Mouse (Mus musculus): ENCODE results near the gene Tmem121b. TPM values are rescaled to one million over a fixed set of nuclear protein-coding genes. Genes with fewer than 3 reads are reported as not detected.

Gene Tmem121b
- total and polyA plus RNA-seq, 3 experiments = 0.18 TPM; not detected in 2

GRCm38 (mm10) chr6:120491862-120492498, 1.6 kb downstream of the Tmem121b start:
- H3K9ac ChIP-seq (ENCODE audit: control insufficient read depth, low read depth, low read length, poor library complexity, severe bottlenecking) = no peak overlapping the region
- DNase-seq (ENCODE audit: low read depth, low spot score) = no peak
- no peaks in the 10 kb centered on the region for H3K36me3 ChIP-seq (ENCODE audit: control insufficient read depth in 1 of 2, insufficient read depth in 2 of 2, low read length in 2 of 2)
- no peaks in the 10 kb centered on the region for H3K9me3 ChIP-seq (replicated peaks; ENCODE audit: insufficient read depth, low read length)
- H3K4me3 ChIP-seq (ENCODE audit: control insufficient read depth in 1 of 2, insufficient read depth in 1 of 2, low read depth in 2 of 2, low read length in 2 of 2) = no peak overlapping the region
- TF ChIP-seq MYC (IDR thresholded peaks at IDR 0.05; ENCODE audit: low read depth, low read length) (no peak), SIN3A (IDR thresholded peaks at IDR 0.05; ENCODE audit: low read length) (no peak), RAD21 (IDR thresholded peaks at IDR 0.05; ENCODE audit: low read depth, low read length) (no peak), MAFK (IDR thresholded peaks at IDR 0.05; ENCODE audit: borderline replicate concordance, low read depth, low read length) (no peak), JUND (IDR thresholded peaks at IDR 0.05; ENCODE audit: low read depth, low read length) (no peak), CTCF (IDR thresholded peaks at IDR 0.05 in 2 of 3, conservative IDR thresholded peaks at IDR 0.05 in 1 of 3; ENCODE audit: control insufficient read depth in 1 of 3, insufficient read depth in 1 of 3, low read depth in 2 of 3, low read length in 3 of 3, poor library complexity in 1 of 3, severe bottlenecking in 1 of 3) (no peak), ZKSCAN1 (IDR thresholded peaks at IDR 0.05; ENCODE audit: low read depth, low read length) (no peak), TBP (IDR thresholded peaks at IDR 0.05; ENCODE audit: low read depth, low read length) (no peak), UBTF (IDR thresholded peaks at IDR 0.05; ENCODE audit: borderline replicate concordance, insufficient read depth, low read depth, low read length) (no peak), TAL1 (IDR thresholded peaks at IDR 0.05; ENCODE audit: low read length) (no peak), ZMIZ1 (IDR thresholded peaks at IDR 0.05; ENCODE audit: low read depth, low read length) (no peak), MYB (IDR thresholded peaks at IDR 0.05; ENCODE audit: low read depth, low read length) (no peak), TCF12 (IDR thresholded peaks at IDR 0.05; ENCODE audit: low read depth, low read length) (no peak), KAT2A (conservative IDR thresholded peaks at IDR 0.05; ENCODE audit: low read depth, low read length) (no peak), NELFE (IDR thresholded peaks at IDR 0.05; ENCODE audit: low read depth, low read length) (no peak), ELF1 (IDR thresholded peaks at IDR 0.05; ENCODE audit: low read depth, low read length) (no peak), MAZ (IDR thresholded peaks at IDR 0.05; ENCODE audit: low read depth, low read length) (no peak)
- H3K27ac ChIP-seq (ENCODE audit: control insufficient read depth, low read depth, low read length) = no peak overlapping the region
- H3K27me3 ChIP-seq (ENCODE audit: control insufficient read depth in 1 of 2, insufficient read depth in 2 of 2, low read length in 2 of 2) = peaks cover 0 to 14% of the 10 kb centered on the region in 2 experiments; a peak in 3 of 4 replicates
- H3K4me1 ChIP-seq (ENCODE audit: control insufficient read depth in 1 of 2, insufficient read depth in 2 of 2, low read length in 2 of 2) = peaks cover 0 to 2% of the 10 kb centered on the region in 2 experiments; a peak in 1 of 4 replicates
- H3K79me2 ChIP-seq (ENCODE audit: control insufficient read depth, insufficient read depth, low read length, poor library complexity) = no peaks in the 10 kb centered on the region

DNA sequence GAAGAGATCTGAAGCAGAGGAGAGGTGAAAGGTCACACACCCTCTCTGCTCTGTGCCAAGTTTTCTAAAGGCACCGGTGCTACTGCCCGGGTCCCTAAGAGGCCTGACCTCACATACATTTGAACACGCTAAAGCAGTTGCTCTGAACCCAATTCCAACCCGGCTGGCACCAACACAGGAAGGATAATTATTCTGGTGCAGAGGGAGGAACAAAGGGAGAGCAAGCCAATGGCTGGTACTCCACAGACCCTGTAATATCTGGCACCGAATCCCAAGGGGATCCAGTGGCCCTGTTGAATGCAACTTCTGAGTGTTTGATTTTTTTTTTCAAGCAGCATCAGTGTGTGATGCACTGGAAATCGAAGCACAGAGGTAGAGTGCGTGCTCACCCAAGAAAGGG, 2.5 kb downstream of the Tmem121b start:
- TF ChIP-seq USF2 (IDR thresholded peaks at IDR 0.05; ENCODE audit: borderline replicate concordance in 1 of 2, insufficient read depth in 1 of 2, low read depth in 1 of 2, low read length in 2 of 2) (no peak), BHLHE40 (IDR thresholded peaks at IDR 0.05; ENCODE audit: borderline replicate concordance, low read depth, low read length) (no peak), CTCF (IDR thresholded peaks at IDR 0.05 in 2 of 3, conservative IDR thresholded peaks at IDR 0.05 in 1 of 3; ENCODE audit: control insufficient read depth in 1 of 3, insufficient read depth in 1 of 3, low read depth in 2 of 3, low read length in 3 of 3, poor library complexity in 1 of 3, severe bottlenecking in 1 of 3) (no peak), TCF12 (IDR thresholded peaks at IDR 0.05; ENCODE audit: low read depth, low read length) (no peak), GABPA (IDR thresholded peaks at IDR 0.05; ENCODE audit: low read depth, low read length) (no peak), RCOR1 (IDR thresholded peaks at IDR 0.05; ENCODE audit: low read depth, low read length) (no peak), POLR2AphosphoS2 (IDR thresholded peaks at IDR 0.05; ENCODE audit: low read length) (no peak), E2F4 (IDR thresholded peaks at IDR 0.05; ENCODE audit: borderline replicate concordance, low read depth, low read length) (no peak), ZC3H11A (IDR thresholded peaks at IDR 0.05; ENCODE audit: low read depth, low read length) (no peak), JUND (IDR thresholded peaks at IDR 0.05; ENCODE audit: low read depth, low read length) (no peak), GATA1 (IDR thresholded peaks at IDR 0.05; ENCODE audit: low read depth, low read length) (no peak), ELF1 (IDR thresholded peaks at IDR 0.05; ENCODE audit: low read depth, low read length) (no peak), RAD21 (IDR thresholded peaks at IDR 0.05; ENCODE audit: low read depth, low read length) (no peak), MAZ (IDR thresholded peaks at IDR 0.05; ENCODE audit: low read depth, low read length) (no peak), POLR2AphosphoS5 (IDR thresholded peaks at IDR 0.05; ENCODE audit: borderline replicate concordance, low read depth, low read length) (no peak), POLR2A (IDR thresholded peaks at IDR 0.05; ENCODE audit: control insufficient read depth in 1 of 2, insufficient read depth in 1 of 2, low read depth in 1 of 2, low read length in 2 of 2, poor library complexity in 1 of 2) (no peak)
- H3K27me3 ChIP-seq (ENCODE audit: control insufficient read depth in 1 of 2, insufficient read depth in 2 of 2, low read length in 2 of 2) = peaks cover 0 to 14% of the 10 kb centered on the region in 2 experiments; a peak in 2 of 4 replicates
- H3K4me1 ChIP-seq (ENCODE audit: control insufficient read depth in 1 of 2, insufficient read depth in 2 of 2, low read length in 2 of 2) = peaks cover 0 to 6% of the 10 kb centered on the region in 2 experiments; a peak in 1 of 4 replicates
- no peak overlapping the region for H3K27ac ChIP-seq (ENCODE audit: control insufficient read depth, low read depth, low read length)
- no peak overlapping the region for H3K9ac ChIP-seq (ENCODE audit: control insufficient read depth, low read depth, low read length, poor library complexity, severe bottlenecking)
- H3K4me3 ChIP-seq (ENCODE audit: control insufficient read depth in 1 of 2, insufficient read depth in 1 of 2, low read depth in 2 of 2, low read length in 2 of 2) = no peak overlapping the region
- no peaks in the 10 kb centered on the region for H3K9me3 ChIP-seq (replicated peaks; ENCODE audit: insufficient read depth, low read length)
- no peaks in the 10 kb centered on the region for H3K36me3 ChIP-seq (ENCODE audit: control insufficient read depth in 1 of 2, insufficient read depth in 2 of 2, low read length in 2 of 2)
- no peaks in the 10 kb centered on the region for H3K79me2 ChIP-seq (ENCODE audit: control insufficient read depth, insufficient read depth, low read length, poor library complexity)
- DNase-seq (ENCODE audit: low read depth, low spot score) = no peak
